Mouse (Mus musculus) kidney, adult 9 months (tissue): ENCODE measurements at regions not wholly inside any gene's neighbourhood (a gene's known extent, or its start where the extent isn't known, plus 50 kb on each side); places are given as distances from the start of the nearest gene placed in this dataset.

ENCODE experiments used
- DNase-seq: peaks from one replicate; pipeline ENCODE4 v3.0.0; 2022

GRCm38 (mm10) chr14:25068430-25068829, 390.6 kb upstream of the Zmiz1 start:
- peak; percentile 24 for DNase-seq

GRCm38 (mm10) chr14:25073143-25073542, 385.8 kb upstream of the Zmiz1 start:
- DNase-seq, result no peak

GRCm38 (mm10) chr14:25074022-25074800, 384.8 kb upstream of the Zmiz1 start:
- DNase-seq, result no peak

- no peak for DNase-seq
These were observed 384.1 kb upstream of the Zmiz1 start for GRCm38 (mm10) chr14:25074891-25075290.

- DNase-seq, result no peak
These were observed 378.6 kb upstream of the Zmiz1 start for GRCm38 (mm10) chr14:25080431-25080830.

- no peak for DNase-seq
These were observed 375.1 kb upstream of the Zmiz1 start for GRCm38 (mm10) chr14:25083847-25084246.

- DNase-seq, result no peak
These were observed 362.2 kb upstream of the Zmiz1 start for GRCm38 (mm10) chr14:25096786-25097185.

- no peak for DNase-seq
These were observed 353.6 kb upstream of the Zmiz1 start for GRCm38 (mm10) chr14:25105391-25105790.

GRCm38 (mm10) chr14:25106451-25106850, 352.5 kb upstream of the Zmiz1 start:
- DNase-seq, result no peak

GRCm38 (mm10) chr14:25108101-25108652, 350.8 kb upstream of the Zmiz1 start:
- peak; percentile 38 for DNase-seq

- peak; percentile 96 for DNase-seq
These were observed 350.2 kb upstream of the Zmiz1 start for GRCm38 (mm10) chr14:25108701-25109290.

- DNase-seq, result no peak
These were observed 349.3 kb upstream of the Zmiz1 start for GRCm38 (mm10) chr14:25109691-25110090.

GRCm38 (mm10) chr14:25112832-25113231, 346.2 kb upstream of the Zmiz1 start:
- DNase-seq, result no peak

GRCm38 (mm10) chr14:25113326-25113725, 345.7 kb upstream of the Zmiz1 start:
- peak; percentile 20 for DNase-seq

- peak; percentile 85 for DNase-seq
These were observed 342.6 kb upstream of the Zmiz1 start for GRCm38 (mm10) chr14:25116424-25116823.

- DNase-seq, result no peak
These were observed 339.0 kb upstream of the Zmiz1 start for GRCm38 (mm10) chr14:25119999-25120398.

- no peak for DNase-seq
These were observed 338.5 kb upstream of the Zmiz1 start for GRCm38 (mm10) chr14:25120506-25120905.

GRCm38 (mm10) chr14:25122971-25123535, 335.9 kb upstream of the Zmiz1 start:
- DNase-seq, result no peak

GRCm38 (mm10) chr14:25123541-25124337, 335.2 kb upstream of the Zmiz1 start:
- no peak for DNase-seq

- DNase-seq, result no peak
These were observed 332.4 kb upstream of the Zmiz1 start for GRCm38 (mm10) chr14:25126544-25126943.

- no peak for DNase-seq
These were observed 331.3 kb upstream of the Zmiz1 start for GRCm38 (mm10) chr14:25127544-25128159.

GRCm38 (mm10) chr14:25128160-25128547, 330.8 kb upstream of the Zmiz1 start:
- DNase-seq, result no peak

- no peak for DNase-seq
These were observed 323.6 kb upstream of the Zmiz1 start for GRCm38 (mm10) chr14:25135371-25135770.
